Mouse (Mus musculus) CH12.LX (cell line): ENCODE data around the gene Mecr. TPM values are rescaled to one million over a fixed set of nuclear protein-coding genes. Genes with fewer than 3 reads are reported as not detected.

Source experiments
- DNase-seq: peaks from one replicate; pipeline ENCODE4 v3.0.0-alpha.2; 2013; ENCODE audit errors: extremely low read depth
- H3K27ac ChIP-seq: 2 replicates; pipeline ENCODE4 v1.5.1; 2012; ENCODE audit warnings: low read depth, mild to moderate bottlenecking, control low read depth, moderate library complexity; ENCODE audit not compliant: insufficient read depth
- H3K27me3 ChIP-seq: replicated peaks from 2 replicates; pipeline ENCODE3; 2012; ENCODE audit warnings: inconsistent platforms
- H3K36me3 ChIP-seq, 2 experiments: replicated peaks in 1 of 2; 2 replicates each; pipeline versions ENCODE3 to v1.6.1; 2012; ENCODE audit warnings: inconsistent platforms in 1 of 2, low read length in 1 of 2, mild to moderate bottlenecking in 1 of 2, mixed read lengths in 1 of 2, moderate library complexity in 1 of 2; ENCODE audit not compliant: control insufficient read depth in 1 of 2, insufficient read depth in 1 of 2
- H3K4me1 ChIP-seq, 2 experiments: 2 replicates each; pipeline ENCODE4 v1.6.1; 2012; ENCODE audit warnings: inconsistent platforms in 1 of 2, moderate library complexity in 1 of 2; ENCODE audit not compliant: insufficient read depth in 2 of 2, control insufficient read depth in 1 of 2
- H3K4me2 ChIP-seq: 2 replicates; pipeline ENCODE4 v1.6.1; 2012; ENCODE audit warnings: low read depth, mild to moderate bottlenecking, control low read depth; ENCODE audit not compliant: poor library complexity, insufficient read depth, severe bottlenecking
- H3K4me3 ChIP-seq, 3 experiments: fragments of 150-350 bp in 1 of 3; sonication (generic) in 1 of 3; replicated peaks in 1 of 3; 2 replicates each; pipeline versions ENCODE3 to v1.5.1; 2011 to 2012; ENCODE audit warnings: low read depth in 2 of 3, low read length in 2 of 3, mild to moderate bottlenecking in 2 of 3, moderate library complexity in 2 of 3, control low read depth in 1 of 3, improper control_type of control experiment in 1 of 3, inconsistent platforms in 1 of 3, mixed read lengths in 1 of 3; ENCODE audit not compliant: poor library complexity in 1 of 3
- H3K79me2 ChIP-seq: replicated peaks from 2 replicates; pipeline ENCODE4 v1.6.1; 2012; ENCODE audit warnings: mild to moderate bottlenecking, moderate library complexity; ENCODE audit not compliant: control insufficient read depth, poor library complexity, insufficient read depth, severe bottlenecking; ENCODE audit errors: extremely low read depth
- H3K9ac ChIP-seq: 2 replicates; pipeline ENCODE4 v1.6.1; 2012; ENCODE audit warnings: low read depth, mild to moderate bottlenecking, control low read depth, moderate library complexity; ENCODE audit not compliant: insufficient read depth
- H3K9me3 ChIP-seq: replicated peaks from 2 replicates; pipeline ENCODE3; 2012; ENCODE audit warnings: low read length, inconsistent platforms, mixed read lengths
- CHD2 ChIP-seq: IDR thresholded peaks from 2 replicates; pipeline ENCODE4 v1.6.1; 2011; ENCODE audit warnings: low read length, improper control_type of control experiment
- CTCF ChIP-seq, 2 experiments: IDR thresholded peaks in 1 of 2; conservative IDR thresholded peaks in 1 of 2; 2 replicates each; pipeline ENCODE4 v1.5.1; 2011 to 2012; ENCODE audit warnings: low read depth in 2 of 2, low read length in 2 of 2, improper control_type of control experiment in 1 of 2, inconsistent platforms in 1 of 2, mild to moderate bottlenecking in 1 of 2, moderate library complexity in 1 of 2
- ELF1 ChIP-seq: IDR thresholded peaks from 2 replicates; pipeline ENCODE4 v1.6.1; 2014; ENCODE audit warnings: low read depth, mild to moderate bottlenecking, inconsistent platforms, low read length, improper control_type of control experiment
- GABPA ChIP-seq: IDR thresholded peaks from 2 replicates; pipeline ENCODE4 v1.6.1; 2012; ENCODE audit warnings: low read depth, low read length, improper control_type of control experiment, inconsistent platforms; ENCODE audit not compliant: insufficient replicate concordance
- IRF4 ChIP-seq: IDR thresholded peaks from 2 replicates; pipeline ENCODE4 v1.6.1; 2014; ENCODE audit warnings: low read depth, mild to moderate bottlenecking, inconsistent platforms, low read length, improper control_type of control experiment
- JUND ChIP-seq: conservative IDR thresholded peaks from 2 replicates; pipeline ENCODE4 v1.6.1; 2011; ENCODE audit warnings: low read depth, low read length, improper control_type of control experiment
- KAT2A ChIP-seq: IDR thresholded peaks from 2 replicates; pipeline ENCODE4 v1.6.1; 2012; ENCODE audit warnings: low read length, improper control_type of control experiment, inconsistent platforms; ENCODE audit not compliant: insufficient replicate concordance
- MAFK ChIP-seq: IDR thresholded peaks from 2 replicates; pipeline ENCODE4 v1.6.1; 2011; ENCODE audit warnings: low read length, improper control_type of control experiment; ENCODE audit not compliant: insufficient replicate concordance
- MAX ChIP-seq: IDR thresholded peaks from 2 replicates; pipeline ENCODE4 v1.6.1; 2011; ENCODE audit warnings: low read length, improper control_type of control experiment
- NELFE ChIP-seq: IDR thresholded peaks from 2 replicates; pipeline ENCODE4 v1.6.1; 2011; ENCODE audit warnings: low read depth, low read length, improper control_type of control experiment
- POLR2AphosphoS2 ChIP-seq: IDR thresholded peaks from 2 replicates; pipeline ENCODE4 v1.6.1; 2011; ENCODE audit warnings: low read depth, low read length, improper control_type of control experiment
- RAD21 ChIP-seq: IDR thresholded peaks from 2 replicates; pipeline ENCODE4 v1.6.1; 2011; ENCODE audit warnings: low read depth, mild to moderate bottlenecking, low read length, improper control_type of control experiment, moderate library complexity
- RCOR1 ChIP-seq: conservative IDR thresholded peaks from 2 replicates; pipeline ENCODE4 v1.6.1; 2012; ENCODE audit warnings: low read depth, mild to moderate bottlenecking, inconsistent platforms, low read length, improper control_type of control experiment
- SIN3A ChIP-seq: IDR thresholded peaks from 2 replicates; pipeline ENCODE4 v1.6.1; 2012; ENCODE audit warnings: low read length, improper control_type of control experiment, inconsistent platforms
- SMC3 ChIP-seq: IDR thresholded peaks from 2 replicates; pipeline ENCODE4 v1.6.1; 2011; ENCODE audit warnings: low read depth, low read length, improper control_type of control experiment
- USF1 ChIP-seq: IDR thresholded peaks from 2 replicates; pipeline ENCODE4 v1.6.1; 2014; ENCODE audit warnings: low read depth, mild to moderate bottlenecking, inconsistent platforms, low read length, improper control_type of control experiment
- USF2 ChIP-seq: conservative IDR thresholded peaks from 2 replicates; pipeline ENCODE4 v1.6.1; 2011; ENCODE audit warnings: low read depth, low read length, improper control_type of control experiment
- ZKSCAN1 ChIP-seq: IDR thresholded peaks from 2 replicates; pipeline ENCODE4 v1.6.1; 2012; ENCODE audit warnings: low read depth, inconsistent platforms, low read length, improper control_type of control experiment, borderline replicate concordance
- ZMIZ1 ChIP-seq: IDR thresholded peaks from 2 replicates; pipeline ENCODE4 v1.6.1; 2012; ENCODE audit warnings: low read depth, mild to moderate bottlenecking, inconsistent platforms, low read length, improper control_type of control experiment
- dilution Hi-C: fragments of 300-500 bp; cut with MboI; formaldehyde crosslinking; loops from 2 replicates; pipeline ENCODE4 v1.14.3; 2020; ENCODE audit warnings: low sequenced_read_pairs; ENCODE audit not compliant: extremely low pct_unique_long_range_greater_than_20kb, extremely low pct_ligation_motif_present
- in situ Hi-C: fragments of 300-500 bp; cut with MboI; formaldehyde crosslinking; loops from 3 replicates; pipeline ENCODE4 v1.14.3; 2019; ENCODE audit warnings: low sequenced_read_pairs, low pct_ligation_motif_present, low pct_unique_long_range_greater_than_20kb, mixed read lengths
- polyA plus RNA-seq: library from polyadenylated mRNA; unstranded; fragments of >175 nt; gene quantifications from 2 replicates; pipeline ENCODE4 v1.2.1, GENCODE M21; 2012; ENCODE audit warnings: low read depth; ENCODE audit not compliant: insufficient read length
- total RNA-seq, 2 experiments: library from RNA; depleted of rRNA; stranded (reverse); fragments of 300-350 nt in 1 of 2; fragments of >200 nt in 1 of 2; gene quantifications; 2 replicates each; pipeline ENCODE4 v1.2.3; 2012 to 2014

Mecr gene
- total and polyA plus RNA-seq, 3 experiments = 43.0 to 77.3 (median 54.6) TPM

DNA sequence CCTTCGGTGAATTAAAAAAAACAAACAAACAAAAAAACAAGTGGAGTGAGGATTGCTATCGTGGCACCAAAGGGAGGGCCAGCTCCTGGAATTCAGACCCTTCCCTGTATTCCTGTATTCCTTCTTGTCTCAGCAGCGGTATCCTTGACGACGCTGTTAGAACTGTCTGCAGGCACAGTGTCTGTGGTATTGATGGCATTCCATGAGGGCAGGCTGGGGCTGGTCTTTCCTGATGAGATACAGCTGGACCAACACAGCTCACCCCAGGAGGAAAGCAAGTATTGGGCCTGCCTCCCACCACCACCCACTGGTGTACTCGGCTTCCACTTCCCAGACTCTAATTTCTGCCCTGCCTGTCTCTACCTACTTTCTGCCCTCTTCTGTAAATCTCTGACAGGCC lies 4.8 kb downstream of the Mecr start:
- H3K4me3 ChIP-seq = no peak overlapping the region
- dilution Hi-C loops = no loop called here
- H3K36me3 ChIP-seq = peaks cover 0 to 69% of the 10 kb centered on the region in 2 experiments
- H3K27me3 ChIP-seq = no peaks in the 10 kb centered on the region
- no peak for DNase-seq
- H3K9ac ChIP-seq = no peak overlapping the region
- no peaks in the 10 kb centered on the region for H3K9me3 ChIP-seq
- no peak overlapping the region for H3K27ac ChIP-seq
- in situ Hi-C loops = loop anchor here (10.0 kb wide), 1 partner anchor 893 kb away; no protein-coding TSS in a partner anchor
- H3K4me1 ChIP-seq = peaks cover 12 to 26% of the 10 kb centered on the region in 2 experiments
- no peak overlapping the region for H3K4me2 ChIP-seq
- TF ChIP-seq POLR2AphosphoS2 (no peak), RCOR1 (no peak), JUND (no peak), SMC3 (no peak), ZMIZ1 (no peak), CTCF (conservative IDR thresholded peaks at IDR 0.05 in 1 of 2, IDR thresholded peaks at IDR 0.05 in 1 of 2; ENCODE audit: low read depth in 2 of 2, low read length in 2 of 2) (no peak), CHD2 (no peak), ELF1 (no peak), SIN3A (no peak), RAD21 (no peak), IRF4 (no peak), GABPA (no peak), MAFK (no peak), MAX (no peak), ZKSCAN1 (no peak), KAT2A (no peak), NELFE (no peak), USF1 (no peak)
- peaks cover 7% of the 10 kb centered on the region for H3K79me2 ChIP-seq

DNA sequence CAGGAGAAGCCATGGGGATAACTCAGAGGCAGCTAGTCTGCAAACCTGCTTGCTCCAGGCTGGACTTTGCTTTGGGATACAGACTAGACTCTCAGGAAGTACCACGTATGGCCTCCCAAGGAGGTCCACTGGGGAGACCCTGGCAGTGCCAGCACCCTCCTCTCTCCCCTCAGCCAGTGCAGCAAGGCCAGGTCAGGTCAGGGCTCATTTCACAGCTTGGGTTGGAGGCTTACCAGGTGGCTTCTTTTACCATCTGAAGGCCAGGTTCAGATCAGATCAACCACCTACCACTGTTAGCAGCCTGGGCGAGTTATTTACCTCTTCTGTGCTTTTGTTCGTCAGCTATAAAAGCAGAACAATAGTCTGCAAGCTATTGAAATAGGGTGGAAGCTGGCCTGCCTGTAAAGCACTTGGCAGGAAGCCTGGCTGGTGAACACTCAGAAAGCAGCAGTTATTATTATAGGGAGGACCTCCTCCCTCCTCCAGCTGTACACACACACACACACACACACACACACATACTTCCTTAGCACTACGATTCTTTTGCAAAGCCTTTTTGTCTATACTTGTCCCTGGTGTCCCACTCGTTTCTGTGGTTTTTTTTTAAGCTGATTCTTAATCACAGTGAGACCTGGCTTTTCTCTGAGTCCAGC lies 6.8 kb downstream of the Mecr start:
- Histone ChIP-seq H3K27me3 (no peaks in the 10 kb centered on the region), H3K4me1 (peaks cover 10 to 14% of the 10 kb centered on the region in 2 experiments), H3K79me2 (peaks cover 2% of the 10 kb centered on the region; the same call in 1 of the 2 replicates), H3K4me3 (no peak overlapping the region), H3K4me2 (no peak overlapping the region), H3K36me3 (peaks cover 7 to 88% of the 10 kb centered on the region in 2 experiments), H3K9me3 (no peaks in the 10 kb centered on the region)
- in situ Hi-C loops = loop anchor here (10.0 kb wide), 1 partner anchor 895 kb away; no protein-coding TSS in a partner anchor
- TF ChIP-seq MAFK = no peak
- no peak for TF ChIP-seq USF2
- no peak for TF ChIP-seq JUND
- TF ChIP-seq, all 38 proteins: peak for 0
- dilution Hi-C loops = no loop called here
- H3K27ac ChIP-seq = no peak overlapping the region
- H3K9ac ChIP-seq = no peak overlapping the region
- no peak for DNase-seq
